Mouse (Mus musculus): ENCODE data around the gene Tnfsfm13.

DNA sequence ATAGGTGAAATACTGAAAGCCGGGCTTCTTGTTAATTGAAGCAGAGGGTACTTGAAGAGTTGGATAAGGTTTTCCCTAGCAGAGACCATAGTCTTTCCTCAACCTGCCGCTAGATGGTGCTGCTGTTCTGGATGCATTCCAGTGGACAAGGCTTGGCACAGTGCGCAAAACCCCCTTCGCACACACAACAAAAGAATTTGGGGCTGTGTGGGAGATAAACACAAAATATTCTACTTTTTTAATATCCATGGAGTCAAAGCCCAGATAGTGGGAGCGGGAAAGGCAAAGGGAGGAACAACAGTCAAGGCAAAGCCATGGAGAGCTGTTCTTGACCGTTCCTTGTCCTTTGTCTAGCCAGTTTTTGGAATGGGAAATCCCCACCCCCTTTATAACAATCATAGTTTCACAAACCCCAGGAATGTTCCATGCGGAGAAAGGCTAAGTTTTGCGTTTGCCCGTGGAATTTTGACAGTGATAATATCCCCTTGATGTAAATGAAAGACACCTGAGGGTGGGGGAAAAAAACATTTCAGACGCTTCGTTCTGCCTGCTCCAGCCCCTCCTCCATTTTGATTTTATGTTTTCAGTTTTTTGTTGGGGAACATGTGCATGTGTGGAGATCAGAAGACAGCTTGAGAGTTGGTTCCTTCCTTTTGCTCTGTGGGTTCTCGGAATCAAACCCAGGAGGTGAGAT, 12.9 kb downstream of the Tnfsfm13 start:
- no peak for TF ChIP-seq POLR2A (IDR thresholded peaks at IDR 0.05; ENCODE audit: low read depth, low read length)
- TF ChIP-seq CTCF (conservative IDR thresholded peaks at IDR 0.05; ENCODE audit: insufficient read depth, insufficient read length, low read depth, low read length): peak; percentile 95

Data from kidney, adult 2 months (tissue).